Mouse (Mus musculus) C2C12 (cell line): ENCODE results near the gene Sema3b. TPM values are rescaled to one million over a fixed set of nuclear protein-coding genes. Genes with fewer than 3 reads are reported as not detected.
"Not testable (repeated sequence)": the region's sequence is repeated elsewhere in the genome, so short reads cannot be mapped to it uniquely, and the experiment has no call there.

Experiments used
- H3K27me3 ChIP-seq: one replicate; pipeline ENCODE4 v1.6.1; 2011; ENCODE audit not compliant: control insufficient read depth, insufficient read depth, insufficient read length
- H3K36me3 ChIP-seq: one replicate; pipeline ENCODE4 v1.6.1; 2011; ENCODE audit not compliant: control insufficient read depth, insufficient read depth
- H3K4me3 ChIP-seq: one replicate; pipeline ENCODE4 v1.5.1; 2011; ENCODE audit warnings: mild to moderate bottlenecking, control low read depth; ENCODE audit not compliant: poor library complexity, insufficient read depth, severe bottlenecking
- H3K79me2 ChIP-seq: one replicate; pipeline ENCODE4 v1.6.1; 2011; ENCODE audit not compliant: control insufficient read depth, insufficient read depth
- H3K79me3 ChIP-seq: one replicate; pipeline ENCODE4 v1.6.1; 2011; ENCODE audit warnings: low read depth, control low read depth
- H3ac ChIP-seq: one replicate; pipeline ENCODE3; 2011; ENCODE audit warnings: low read depth; ENCODE audit not compliant: control insufficient read depth, insufficient read length
- CEBPB ChIP-seq: IDR thresholded peaks from one replicate; pipeline ENCODE4 v1.6.1; 2011; ENCODE audit warnings: low read depth, mild to moderate bottlenecking, control low read depth, moderate library complexity
- CTCF ChIP-seq: IDR thresholded peaks from one replicate; pipeline ENCODE4 v1.5.1; 2011; ENCODE audit not compliant: control insufficient read depth, insufficient read depth, insufficient read length
- FOSL1 ChIP-seq: IDR thresholded peaks from one replicate; pipeline ENCODE4 v1.8.0; 2011; ENCODE audit warnings: mild to moderate bottlenecking, low read length; ENCODE audit not compliant: poor library complexity, insufficient read depth, severe bottlenecking
- MAX ChIP-seq: IDR thresholded peaks from one replicate; pipeline ENCODE4 v1.6.1; 2011; ENCODE audit warnings: mild to moderate bottlenecking, control low read depth
- MYOD1 ChIP-seq: IDR thresholded peaks from one replicate; pipeline ENCODE4 v1.6.1; 2011; ENCODE audit warnings: low read depth; ENCODE audit not compliant: control insufficient read depth, insufficient read length
- MYOG ChIP-seq: IDR thresholded peaks from one replicate; pipeline ENCODE4 v1.6.1; 2011; ENCODE audit not compliant: control insufficient read depth, insufficient read length; ENCODE audit errors: extremely low read depth
- USF1 ChIP-seq: IDR thresholded peaks from one replicate; pipeline ENCODE4 v1.6.1; 2011; ENCODE audit warnings: low read depth, mild to moderate bottlenecking, control low read depth, moderate library complexity
- polyA plus RNA-seq: library from polyadenylated mRNA; unstranded; fragments of >200 nt; fragmentation: generic; extraction: Trizol; gene quantifications from one replicate; pipeline ENCODE4 v1.2.1, GENCODE M21; 2012; ENCODE audit warnings: missing spikeins

Gene Sema3b
- polyA plus RNA-seq, 1 experiment = 13.7 TPM

- peak within 1 kb of the TSS; percentile 46 for H3ac ChIP-seq
- peaks cover 10% of the 10 kb centered on the region for H3K36me3 ChIP-seq
- no peak within 1 kb of the TSS for H3K4me3 ChIP-seq
- no peaks in the 10 kb centered on the region for H3K27me3 ChIP-seq
- peaks cover 2% of the 10 kb centered on the region for H3K79me3 ChIP-seq
- peaks cover 10% of the 10 kb centered on the region for H3K79me2 ChIP-seq
- no peak for TF ChIP-seq MYOD1
- no peak for TF ChIP-seq USF1
- TF ChIP-seq CTCF = no peak
Observed at GRCm38 (mm10) chr9:107576357-107577107, 32.5 kb downstream of the Sema3b start, which contains the start of gene Hyal1. Hyal1 (plus strand) TSS chr9:107576927.

GRCm38 (mm10) chr9:107575579-107576356, 33.3 kb downstream of the Sema3b start:
- Histone ChIP-seq H3K79me2 (peaks cover 10% of the 10 kb centered on the region), H3K79me3 (peaks cover 2% of the 10 kb centered on the region), H3ac (no peak overlapping the region), H3K27me3 (no peaks in the 10 kb centered on the region), H3K36me3 (peaks cover 10% of the 10 kb centered on the region), H3K4me3 (no peak overlapping the region)
- TF ChIP-seq MYOG (no peak), USF1 (no peak), MAX (no peak), FOSL1 (no peak), CEBPB (no peak), MYOD1 (no peak), CTCF (no peak)

DNA sequence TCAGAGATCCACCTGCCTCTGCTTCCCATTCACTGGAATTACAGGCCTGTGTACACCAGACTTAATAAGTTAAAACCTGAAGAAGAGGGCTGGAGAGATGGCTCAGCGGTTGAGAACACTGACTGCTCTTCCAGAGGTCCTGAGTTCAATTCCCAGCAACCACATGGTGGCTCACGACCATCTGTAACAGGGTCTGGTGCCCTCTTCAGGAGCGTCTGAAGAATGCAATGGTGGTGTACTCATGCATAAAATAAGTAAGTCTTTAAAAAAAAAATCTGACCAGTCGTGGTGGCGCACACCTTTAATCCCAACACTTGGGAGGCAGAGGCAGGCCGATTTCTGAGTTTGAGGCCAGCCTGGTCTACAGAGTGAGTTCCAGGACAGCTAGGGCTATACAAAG, 35.3 kb downstream of the Sema3b start:
- peaks cover 12% of the 10 kb centered on the region for H3K79me3 ChIP-seq
- H3K36me3 ChIP-seq, H3K4me3 ChIP-seq, H3ac ChIP-seq, H3K27me3 ChIP-seq: not testable (repeated sequence)
- H3K79me2 ChIP-seq = peaks cover 26% of the 10 kb centered on the region

GRCm38 (mm10) chr9:107572327-107572662, 36.7 kb downstream of the Sema3b start:
- H3ac ChIP-seq = no peak overlapping the region
- H3K4me3 ChIP-seq = no peak overlapping the region
- H3K27me3 ChIP-seq = no peaks in the 10 kb centered on the region
- peaks cover 26% of the 10 kb centered on the region for H3K79me2 ChIP-seq
- peaks cover 12% of the 10 kb centered on the region for H3K79me3 ChIP-seq
- H3K36me3 ChIP-seq = peaks cover 10% of the 10 kb centered on the region
- TF ChIP-seq MYOD1 (no peak), MYOG (no peak), MAX (no peak), FOSL1 (no peak), USF1 (no peak), CTCF (no peak), CEBPB (no peak)

- no peaks in the 10 kb centered on the region for H3K27me3 ChIP-seq
- H3K79me3 ChIP-seq = peaks cover 12% of the 10 kb centered on the region
- TF ChIP-seq USF1 (no peak), MYOD1 (no peak), MYOG (no peak), FOSL1 (no peak), CTCF (no peak), CEBPB (no peak), MAX (no peak)
- peaks cover 10% of the 10 kb centered on the region for H3K36me3 ChIP-seq
- peaks cover 26% of the 10 kb centered on the region for H3K79me2 ChIP-seq
- H3K4me3 ChIP-seq = no peak overlapping the region
- H3ac ChIP-seq = no peak overlapping the region
Observed at GRCm38 (mm10) chr9:107571534-107572326, 37.3 kb downstream of the Sema3b start.
